Mouse (Mus musculus) heart, adult 9 months (tissue): ENCODE data around the gene Nup37.

ENCODE experiments used
- DNase-seq, 2 experiments: peaks; one replicate each; pipeline ENCODE4 v3.0.0; 2022; ENCODE audit warnings: low spot score in 2 of 2

Gene Nup37

DNA sequence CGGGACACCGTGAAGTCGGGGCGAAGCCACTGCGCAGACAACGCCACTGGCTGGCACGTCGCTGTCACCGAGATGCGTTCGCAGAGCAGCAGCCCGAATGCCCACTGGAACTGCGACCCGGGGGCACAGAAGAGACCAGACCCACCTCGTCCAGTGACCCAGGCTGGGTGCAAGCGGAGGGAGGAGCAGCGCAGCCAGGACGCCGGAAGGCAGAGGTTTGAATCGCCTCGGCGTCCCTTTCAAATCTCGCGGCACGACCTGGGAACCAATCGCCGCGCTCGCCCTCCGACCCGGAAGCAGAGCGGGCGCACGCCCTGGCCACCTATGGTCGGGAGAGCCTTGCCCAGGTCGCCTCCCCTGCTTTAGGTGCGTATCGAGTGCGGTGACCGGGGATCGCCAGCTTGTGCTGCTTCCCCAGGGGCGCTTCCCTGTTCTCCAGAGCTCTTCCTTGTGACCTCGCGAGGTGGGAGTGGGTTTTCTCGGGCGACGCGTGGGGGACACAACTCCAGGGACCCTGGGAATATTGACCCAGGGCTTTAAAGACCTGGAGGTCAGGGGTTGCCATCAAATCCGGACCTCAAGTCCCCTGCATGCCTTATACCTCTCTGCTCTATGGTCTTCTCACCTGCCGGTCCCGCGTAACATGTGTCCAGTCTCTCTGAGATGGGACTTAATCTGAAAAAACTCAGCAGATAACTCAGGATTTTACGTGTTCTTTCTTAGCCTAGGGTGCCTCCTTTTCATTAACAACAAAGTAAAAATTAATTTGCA lies at the start of gene Nup37, which contains the start of gene Parpbp:
Nup37 (plus strand) TSS at position 286 of the 771 bp plus-strand sequence.
Parpbp (minus strand) TSS at position 235 of the 771 bp plus-strand sequence.
- DNase-seq: peak; percentile 77 to 80

DNA sequence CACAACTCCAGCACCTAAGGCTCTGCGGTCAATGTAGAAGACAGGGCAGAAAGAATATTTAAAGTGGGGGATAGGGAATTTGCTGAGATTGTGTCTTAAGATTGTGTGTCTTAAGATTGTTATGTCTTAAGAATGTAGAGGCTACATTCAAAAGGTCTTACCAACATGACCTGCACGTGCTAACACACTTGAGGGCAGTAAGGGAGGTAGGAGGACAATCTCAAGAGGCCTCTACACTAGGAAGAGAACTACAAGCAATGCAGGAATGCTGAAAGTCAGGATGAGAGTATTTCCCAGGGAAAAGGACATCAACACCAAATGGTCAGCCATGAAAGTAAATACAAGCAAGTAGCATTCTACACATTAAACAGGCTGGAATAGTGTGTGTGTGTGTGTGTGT lies 40.6 kb upstream of the Nup37 start:
- no peak for DNase-seq

DNA sequence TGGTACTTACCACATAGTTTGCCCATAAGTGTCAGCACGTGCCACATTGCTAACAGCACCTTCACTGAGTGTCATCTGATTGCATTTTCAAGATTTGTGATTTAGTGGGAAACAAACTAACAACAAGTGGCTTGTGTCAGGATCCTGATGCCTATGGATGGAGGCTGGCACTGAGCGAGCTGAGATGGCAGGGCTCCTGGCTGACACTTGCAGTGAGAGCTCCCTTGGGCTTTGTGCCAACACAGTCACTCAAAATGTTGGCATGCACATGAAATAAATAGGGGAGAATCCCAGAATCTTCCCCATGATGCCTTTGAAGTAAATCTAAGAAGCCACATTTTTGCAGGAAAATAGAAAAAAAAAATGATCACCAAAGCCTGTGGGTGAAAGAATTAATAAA lies 33.5 kb upstream of the Nup37 start:
- no peak for DNase-seq

DNA sequence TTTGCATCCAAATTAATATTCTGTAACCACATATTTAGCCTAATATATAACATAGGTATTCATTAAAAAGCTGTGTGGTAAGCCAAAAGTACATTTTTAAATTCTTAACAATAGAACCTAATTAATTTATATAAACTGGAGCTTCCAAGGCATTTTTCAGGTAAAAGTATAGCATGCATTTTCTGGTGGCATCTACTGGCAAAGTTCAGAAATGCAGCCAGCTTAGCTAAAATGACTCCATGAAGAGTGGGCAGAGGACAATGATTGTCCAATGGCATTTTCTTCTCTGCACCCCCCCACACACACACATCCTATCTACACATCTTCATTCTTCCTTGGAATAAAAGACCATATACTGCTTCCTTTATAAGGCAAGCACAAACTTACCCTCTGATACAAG lies 27.1 kb upstream of the Nup37 start:
- no peak for DNase-seq

DNA sequence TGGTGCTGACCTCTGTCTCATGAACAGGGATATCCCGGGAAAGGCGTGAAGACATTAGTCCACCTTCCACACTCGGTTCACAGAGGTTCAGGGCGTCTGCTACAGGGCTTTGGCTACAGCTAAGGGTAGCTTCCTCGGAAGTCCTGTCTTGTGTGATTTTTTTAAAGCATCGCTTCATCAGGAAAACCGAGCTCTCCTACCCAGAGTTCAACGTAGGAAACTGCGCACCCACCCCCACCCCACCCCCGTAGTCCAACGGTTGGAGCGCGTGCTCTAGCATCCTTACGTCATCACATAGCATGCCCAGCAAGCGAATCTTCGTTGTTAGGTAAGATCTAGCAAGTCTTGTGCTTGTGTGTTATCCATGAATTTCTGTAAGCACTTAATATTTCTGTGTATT lies 11.2 kb upstream of the Nup37 start:
- DNase-seq: no peak

DNA sequence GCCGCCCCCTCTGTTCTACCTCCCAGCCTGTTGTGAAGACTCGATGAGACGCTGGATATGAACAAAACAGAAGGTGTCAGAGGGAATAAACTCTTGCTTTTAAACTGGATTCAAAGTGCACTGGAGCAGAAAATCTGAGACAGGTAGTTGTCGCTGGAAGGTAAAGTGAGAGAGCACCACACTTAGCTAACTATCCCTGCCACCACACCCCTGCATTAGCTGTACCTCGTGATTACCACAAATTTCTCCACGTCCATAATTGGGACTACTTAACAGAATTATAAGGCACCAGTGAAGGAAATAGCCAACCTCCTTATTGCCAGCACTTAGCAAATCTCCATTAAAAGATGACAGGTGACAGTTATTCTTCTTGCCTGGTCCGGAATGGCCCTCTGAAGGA lies 605 bp upstream of the Nup37 start:
- no peak for DNase-seq

DNA sequence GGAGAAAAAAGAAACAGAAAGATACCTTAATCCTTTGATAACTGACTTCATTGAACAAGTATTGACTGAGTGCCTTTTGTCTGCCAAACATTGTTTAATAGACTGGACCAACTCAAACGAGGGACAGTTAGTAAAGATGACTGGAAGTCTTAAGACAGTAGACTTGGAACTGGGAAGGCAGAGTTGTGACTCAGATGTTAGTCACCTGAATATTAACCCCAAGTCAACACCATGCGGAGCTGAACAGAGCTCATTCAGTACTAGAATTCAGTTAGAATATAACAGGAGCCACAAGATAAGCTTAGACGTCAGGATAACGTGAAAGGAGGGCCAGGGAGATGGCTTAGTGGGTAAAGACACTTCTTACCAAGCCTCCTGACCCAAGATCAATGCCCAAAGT lies 3.6 kb downstream of the Nup37 start:
- DNase-seq: no peak

DNA sequence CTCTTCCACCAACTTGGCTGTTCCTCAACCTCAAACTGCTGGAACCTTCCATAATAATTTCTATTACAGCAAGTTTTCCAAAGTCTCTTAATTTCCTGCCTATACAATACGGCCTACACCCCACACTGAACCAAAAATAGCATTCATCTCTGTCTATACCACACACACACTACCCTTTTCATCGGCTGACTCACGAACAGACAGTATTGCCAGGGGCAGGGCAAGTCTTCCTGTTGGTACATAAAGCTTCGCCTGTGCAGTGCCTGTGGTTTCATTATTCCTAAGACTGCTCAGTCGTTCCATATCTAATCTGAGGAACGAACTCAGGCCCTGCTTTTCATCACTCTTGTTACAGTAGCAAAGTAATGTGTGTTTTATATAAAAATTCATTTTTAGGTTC lies 4.9 kb downstream of the Nup37 start:
- no peak for DNase-seq

DNA sequence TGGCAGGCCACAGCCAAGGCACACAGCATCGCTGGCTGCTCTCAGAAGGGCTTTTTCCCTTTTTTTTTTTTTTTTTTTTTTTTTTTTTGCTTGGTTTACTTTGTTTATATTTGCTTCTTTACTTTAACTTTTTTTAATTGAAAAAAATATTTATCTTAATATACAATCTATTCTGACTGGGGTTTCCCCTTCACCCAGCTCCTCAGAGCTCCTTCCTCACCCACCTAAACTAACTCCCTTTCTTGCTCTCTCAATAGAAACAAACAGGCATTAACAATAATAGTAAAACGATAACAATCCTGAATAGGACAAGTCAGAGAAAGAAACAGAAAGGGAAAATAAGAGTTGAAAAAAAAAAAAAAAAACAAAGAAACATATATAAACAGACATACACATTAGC lies 15.3 kb downstream of the Nup37 start:
- DNase-seq: no peak

DNA sequence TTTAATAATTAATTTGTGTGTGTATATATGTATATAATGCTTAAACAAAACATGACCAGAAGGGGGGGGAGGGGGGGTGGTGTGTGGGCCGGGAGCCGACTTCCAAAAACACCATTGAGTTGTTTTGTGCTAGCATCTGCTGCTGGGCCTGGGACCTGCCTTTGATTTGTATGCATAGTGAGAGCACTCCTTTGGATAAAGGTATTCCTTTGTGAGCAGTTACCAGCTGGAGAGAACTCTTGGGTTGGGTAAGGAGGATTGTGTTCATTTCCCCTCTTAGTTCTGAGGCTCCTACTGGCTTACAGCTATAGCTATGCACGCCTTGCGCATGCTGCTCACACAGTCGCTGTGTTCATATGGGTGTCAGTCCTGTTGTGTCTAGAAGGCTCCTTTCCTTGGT lies 15.9 kb downstream of the Nup37 start:
- no peak for DNase-seq

DNA sequence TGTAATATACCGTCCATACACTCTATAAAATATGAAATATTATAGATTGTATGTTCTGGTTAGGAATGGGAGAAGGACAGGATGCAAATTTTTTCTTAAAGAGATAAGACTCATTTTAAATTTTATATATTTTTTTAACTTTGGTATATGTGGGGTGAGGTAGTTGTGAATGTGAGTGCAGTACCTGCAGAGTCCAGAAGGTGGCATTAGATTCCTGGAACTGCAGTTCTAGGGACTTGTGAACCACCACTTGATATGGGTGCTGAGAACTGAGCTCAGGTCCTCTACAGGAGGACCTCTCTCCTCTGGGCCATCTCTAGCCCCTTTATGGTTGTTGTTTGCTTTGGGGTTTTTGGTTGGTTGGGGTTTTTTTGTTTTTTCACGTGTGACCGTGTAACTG lies 19.4 kb downstream of the Nup37 start:
- DNase-seq: no peak

DNA sequence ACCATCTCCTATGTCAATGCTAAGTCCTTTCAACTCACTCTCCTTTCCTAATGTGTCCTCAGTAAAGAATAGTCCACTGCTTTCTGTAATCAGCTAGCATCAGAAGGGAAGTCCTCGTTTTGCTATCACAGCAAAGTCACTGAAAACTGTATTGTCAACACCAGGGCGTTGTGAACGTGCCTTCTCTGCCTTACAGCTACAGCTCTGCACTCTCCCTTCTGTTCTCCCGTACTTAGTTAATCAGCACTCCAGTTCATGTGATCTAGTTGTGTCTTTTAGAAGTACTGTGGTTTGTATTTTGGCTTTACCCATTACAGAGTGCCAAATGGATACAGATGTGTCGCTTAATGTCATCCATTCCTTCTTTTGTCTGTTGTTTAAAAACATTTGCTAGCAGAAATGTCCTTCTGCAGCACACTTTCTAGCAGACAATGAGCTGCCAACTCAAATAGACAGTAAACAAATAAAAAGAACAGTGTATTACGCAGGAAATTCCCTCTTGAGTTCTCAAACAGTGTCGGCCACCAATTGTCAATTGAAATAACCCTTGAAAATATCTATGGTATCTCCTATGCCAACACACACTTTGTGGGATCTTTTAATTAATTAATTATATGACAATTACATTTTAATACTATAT lies 20.8 kb downstream of the Nup37 start:
- no peak for DNase-seq

DNA sequence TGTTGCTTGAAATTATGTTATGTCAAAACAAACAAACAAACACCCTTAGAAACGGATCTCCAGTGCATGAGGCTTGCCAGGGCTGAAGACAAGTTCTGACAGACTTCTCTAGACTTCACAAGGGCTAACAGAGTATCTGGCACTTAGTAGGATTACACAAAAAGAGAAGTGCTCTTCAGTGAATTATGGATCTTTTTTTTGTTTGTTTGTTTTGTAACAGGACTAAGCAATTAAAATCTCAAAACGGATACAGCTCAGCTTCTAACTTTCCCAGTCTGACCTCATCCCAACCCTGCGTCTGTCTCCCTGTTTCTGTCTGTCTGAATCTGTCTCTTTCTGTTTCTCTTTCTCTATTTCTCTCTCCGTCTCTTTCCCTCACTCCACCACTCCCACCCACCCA lies 53.7 kb downstream of the Nup37 start:
- DNase-seq: no peak

DNA sequence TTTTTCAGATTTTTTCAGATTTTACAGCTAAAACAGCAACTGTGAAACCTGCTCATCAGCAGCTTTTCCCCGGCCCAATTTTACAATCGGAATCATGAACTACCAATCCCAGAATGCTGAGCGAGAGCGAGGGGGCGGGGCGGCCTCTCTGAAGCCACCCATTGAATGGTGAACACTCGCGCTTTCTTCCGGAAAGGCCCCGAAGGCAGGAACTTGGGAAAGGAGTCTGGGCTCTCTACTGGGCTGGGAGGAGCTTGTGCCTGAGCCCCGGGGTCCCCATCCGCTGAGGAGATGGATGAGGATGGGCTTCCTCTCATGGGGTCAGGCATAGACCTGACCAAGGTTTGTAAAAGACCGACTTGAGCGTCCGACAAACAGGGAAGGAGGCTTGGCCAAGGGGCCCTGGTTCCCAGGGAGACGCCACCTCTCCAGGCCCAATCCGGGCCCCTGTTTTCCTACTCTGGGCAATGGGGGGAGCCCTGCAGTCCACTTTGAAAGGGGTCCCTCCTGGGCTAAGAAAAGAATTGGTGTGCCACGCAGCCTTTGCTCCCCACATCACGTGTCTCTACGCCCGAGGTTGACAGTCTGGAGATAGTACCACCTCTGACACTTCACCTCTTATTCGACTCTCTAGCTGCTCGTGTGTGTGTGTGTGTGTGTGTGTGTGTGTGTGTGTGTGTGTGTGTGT lies 54.3 kb downstream of the Nup37 start, which contains the start of gene Washc3:
Washc3 (plus strand) TSS at position 143 of the 688 bp plus-strand sequence.
- DNase-seq: peak; percentile 90 to 91

DNA sequence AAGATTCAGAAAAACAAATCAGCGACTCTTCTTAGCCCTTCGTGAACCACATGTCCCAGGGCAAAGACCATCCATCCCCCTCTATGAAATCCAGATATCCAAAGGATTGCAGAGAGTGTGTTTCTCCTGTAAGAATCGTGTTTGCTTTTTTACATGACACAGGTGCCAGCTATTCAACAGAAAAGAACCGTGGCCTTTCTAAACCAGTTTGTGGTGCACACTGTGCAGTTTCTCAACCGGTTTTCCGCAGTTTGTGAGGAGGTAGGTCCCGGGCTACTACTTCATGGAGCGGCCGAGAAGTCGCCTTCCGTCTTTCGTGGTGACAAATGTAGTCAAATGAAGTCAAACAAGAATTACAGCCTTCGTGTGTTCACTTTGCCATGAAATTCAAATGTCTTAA lies 54.9 kb downstream of the Nup37 start:
- DNase-seq: no peak

DNA sequence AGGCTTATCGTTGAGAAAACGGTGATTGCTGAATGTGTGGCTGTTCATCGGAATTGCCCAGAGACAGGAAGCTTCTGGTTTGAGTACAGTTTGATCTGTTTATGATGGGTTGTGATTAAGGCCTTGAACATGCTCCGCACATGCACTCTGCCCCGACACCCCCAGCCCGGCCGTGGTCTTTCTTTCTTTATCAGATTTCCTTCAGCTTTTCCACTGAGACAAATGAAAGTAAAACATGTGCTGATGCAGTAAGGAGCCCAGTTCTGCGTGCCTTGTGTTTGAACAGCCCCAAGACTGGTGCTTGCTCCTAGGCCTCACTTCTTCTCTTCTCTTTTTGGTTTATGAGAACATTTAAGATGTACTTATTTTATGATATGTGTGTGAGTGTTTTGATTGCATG lies 55.8 kb downstream of the Nup37 start:
- DNase-seq: no peak

DNA sequence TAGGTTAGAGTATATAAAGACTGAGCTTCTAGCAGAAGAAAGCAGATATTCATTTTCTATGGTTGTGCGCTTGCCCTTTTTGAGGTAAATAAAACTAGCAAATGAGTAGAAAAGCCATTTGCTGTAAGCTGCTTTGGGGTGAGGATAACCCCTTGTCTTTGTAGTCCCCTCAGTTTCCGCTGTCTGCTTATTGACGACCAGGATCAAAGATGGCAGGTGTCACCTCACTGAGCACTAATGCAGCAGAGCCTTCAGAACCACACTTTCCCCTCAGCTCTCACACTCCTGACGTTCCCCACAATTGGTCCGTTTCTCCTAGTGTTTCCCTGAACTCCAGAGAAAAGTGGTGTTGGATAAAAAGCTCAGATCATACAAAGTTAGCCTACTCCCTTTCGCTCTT lies 56.4 kb downstream of the Nup37 start:
- no peak for DNase-seq

DNA sequence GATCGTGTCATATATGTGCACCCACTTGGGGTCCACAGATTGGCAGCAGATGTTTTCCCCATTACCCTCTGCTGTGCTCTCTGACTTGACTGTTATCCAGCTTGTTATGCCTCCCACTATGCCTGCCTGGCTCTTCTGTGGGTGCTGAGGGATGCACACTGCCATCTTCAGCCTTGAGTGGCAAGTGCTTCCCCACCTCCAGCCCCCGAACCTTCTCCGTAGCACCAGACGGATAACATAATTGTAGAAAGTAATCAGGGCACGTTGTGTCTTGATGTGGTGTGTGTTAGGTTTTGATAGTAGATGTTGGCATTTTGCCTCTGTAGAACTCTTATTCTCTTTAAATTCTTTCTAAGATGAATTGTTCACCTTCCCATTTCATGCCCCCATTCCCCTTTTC lies 65.9 kb downstream of the Nup37 start:
- DNase-seq: no peak

DNA sequence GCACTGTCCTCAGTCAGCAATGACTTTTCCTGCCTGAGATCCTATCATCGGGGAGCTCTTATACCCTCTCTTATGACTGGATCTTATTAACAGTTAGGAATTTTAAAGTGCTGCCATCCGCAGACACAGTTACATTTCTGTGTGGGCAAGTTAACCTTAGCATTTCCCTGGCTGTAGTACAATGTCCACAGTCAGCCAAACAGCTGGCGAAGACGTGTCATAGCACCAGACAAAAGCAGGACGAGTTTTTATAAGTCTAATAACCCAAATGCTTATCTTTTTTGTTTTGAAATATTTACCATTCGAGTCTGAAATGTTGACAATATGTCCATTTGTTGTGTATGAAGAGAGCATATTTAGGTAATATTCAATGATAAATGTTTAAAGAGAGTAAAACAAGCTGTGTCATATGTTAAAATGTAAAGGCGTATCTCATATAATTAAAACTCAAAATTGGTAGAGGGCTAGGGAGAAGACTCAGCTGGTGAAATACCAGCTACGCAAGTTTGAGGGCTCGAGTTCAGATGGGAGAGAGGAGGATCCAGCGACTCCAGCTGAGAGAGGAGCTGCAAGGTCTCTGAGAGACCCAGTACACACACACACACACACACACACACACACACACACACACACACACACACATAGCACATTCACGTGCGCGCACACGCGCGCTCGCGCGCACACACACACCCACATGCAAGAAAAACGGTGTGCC lies 68.2 kb downstream of the Nup37 start:
- no peak for DNase-seq

DNA sequence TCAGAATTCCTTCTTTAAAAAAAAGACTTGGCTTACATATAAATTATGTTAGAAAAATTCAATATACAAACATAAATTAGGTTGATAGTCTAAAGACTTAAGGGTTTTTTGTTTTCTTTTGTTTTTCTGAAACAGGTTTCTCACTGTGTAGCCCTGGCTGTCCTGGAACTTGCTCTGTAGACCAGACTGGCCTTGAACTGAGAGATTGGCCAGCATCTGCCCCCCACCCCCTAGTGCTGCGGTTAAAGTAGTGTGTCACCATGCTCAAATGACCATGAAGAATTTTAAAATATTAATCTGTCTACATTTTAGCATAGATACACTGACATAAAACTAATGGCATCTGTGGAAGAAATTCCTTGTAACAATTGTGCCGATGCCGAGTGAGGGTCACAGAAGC lies 71.4 kb downstream of the Nup37 start:
- no peak for DNase-seq

DNA sequence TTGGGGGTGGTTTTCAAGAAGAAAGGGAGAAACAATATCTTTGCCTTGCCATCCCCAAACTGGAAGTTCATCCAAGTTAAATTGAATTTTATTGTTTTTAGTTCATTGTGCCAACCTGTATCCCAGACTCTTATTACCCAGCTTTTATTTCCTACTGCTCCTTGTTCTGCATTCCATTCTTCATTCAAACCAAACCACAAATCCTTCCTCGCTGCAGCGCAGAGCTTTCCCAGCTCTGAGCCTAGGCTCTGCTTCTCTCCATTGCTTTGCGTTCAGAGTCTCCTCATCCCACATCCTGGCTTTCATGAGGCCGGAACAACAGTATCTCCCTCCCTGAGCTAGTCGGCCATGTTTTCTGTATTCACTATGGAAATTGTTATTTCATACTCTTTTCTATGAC lies 74.9 kb downstream of the Nup37 start:
- DNase-seq: no peak

DNA sequence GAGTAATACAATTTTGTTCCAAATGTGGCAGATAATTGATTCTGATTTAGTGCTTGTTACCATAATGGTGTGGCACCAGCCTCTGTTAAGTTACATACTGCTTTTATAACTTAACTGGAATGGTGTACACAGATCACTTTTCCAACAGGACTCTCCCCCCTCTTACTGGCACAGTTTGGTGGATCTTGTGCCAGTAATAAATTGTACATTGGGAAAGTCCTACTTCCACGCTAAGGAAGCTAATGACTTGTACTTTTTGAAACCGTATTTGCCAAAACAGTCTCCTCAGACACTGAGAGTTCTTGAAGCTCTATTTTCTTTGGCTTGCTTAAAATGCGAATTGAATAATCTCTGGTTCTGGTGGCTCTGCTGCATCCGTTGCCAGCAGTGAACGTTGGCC lies 78.6 kb downstream of the Nup37 start:
- DNase-seq: peak in 1 of 2 experiments; percentile 9
